Mouse (Mus musculus) embryonic stem cell, embryonic (primary cell): ENCODE results near the gene Prkar2a.

ENCODE experiments used
- CTCF ChIA-PET, 4 experiments: fragments of 300-600 bp in 2 of 4; fragments of 350-600 bp in 2 of 4; sonication (Branson Sonifier 250); formaldehyde crosslinking; loops; one replicate each; lab custom pipeline; 2022; ENCODE audit warnings: inconsistent platforms in 2 of 4; lab: Charles Lee
- POLR2A ChIA-PET, 4 experiments: fragments of 300-600 bp in 2 of 4; fragments of 350-600 bp in 2 of 4; sonication (Branson Sonifier 250); formaldehyde crosslinking; loops; one replicate each; lab custom pipeline; 2022; ENCODE audit warnings: antibody characterized with exemption in 4 of 4, inconsistent platforms in 1 of 4; lab: Charles Lee

Prkar2a gene

GRCm38 (mm10) chr9:108716199-108716598 lies 27.1 kb downstream of the Prkar2a start:
- CTCF ChIA-PET: no interaction called here
- POLR2A ChIA-PET: interaction anchor here in 3 of 4 experiments (0.6 to 1.6 kb wide), 4 partner anchors 9 to 156 kb away, joined by 3 to 7 read pairs (median 3); partner anchors contain the start of gene Impdh2 (in 2 of the 3)

- POLR2A ChIA-PET: interaction anchor here in 1 of 4 experiments (0.6 to 2.3 kb wide), 6 partner anchors 13 to 599 kb away, joined by 3 to 18 read pairs (median 4); partner anchors contain the start of gene Gpx1
- CTCF ChIA-PET: interaction anchor here in 1 of 4 experiments (0.7 kb wide), 1 partner anchor 216 kb away, joined by 3 read pairs; no protein-coding TSS in a partner anchor
Measured at GRCm38 (mm10) chr9:108723751-108724150, 34.6 kb downstream of the Prkar2a start.

GRCm38 (mm10) chr9:108726116-108726515 lies 37.0 kb downstream of the Prkar2a start:
- POLR2A ChIA-PET: interaction anchor here in 3 of 4 experiments (0.7 to 2.3 kb wide), 6 partner anchors 13 to 153 kb away, joined by 3 to 18 read pairs (median 4); no protein-coding TSS in a partner anchor
- CTCF ChIA-PET: interaction anchor here in 1 of 4 experiments (0.6 kb wide), 1 partner anchor 1585 kb away, joined by 3 read pairs; no protein-coding TSS in a partner anchor

GRCm38 (mm10) chr9:108729050-108729449 lies 39.9 kb downstream of the Prkar2a start:
- ChIA-PET CTCF (no interaction called here), POLR2A (interaction anchor here in 2 of 4 experiments (0.6 to 1.4 kb wide), 3 partner anchors 9 to 121 kb away, joined by 3 to 6 read pairs (median 3); no protein-coding TSS in a partner anchor)

GRCm38 (mm10) chr9:108732462-108732861 lies 43.3 kb downstream of the Prkar2a start:
- ChIA-PET POLR2A (interaction anchor here in 2 of 4 experiments (0.7 to 1.2 kb wide), 2 partner anchors 100 to 172 kb away, joined by 3 read pairs; partner anchors contain the start of gene Impdh2 (in 1 of the 2)), CTCF (no interaction called here)

- CTCF ChIA-PET: no interaction called here
- POLR2A ChIA-PET: no interaction called here
Measured at GRCm38 (mm10) chr9:108734626-108735025, 45.5 kb downstream of the Prkar2a start.

- ChIA-PET CTCF (interaction anchor here in 3 of 4 experiments (0.5 to 1.1 kb wide), 7 partner anchors 9 to 1526 kb away, joined by 3 to 9 read pairs (median 4); no protein-coding TSS in a partner anchor), POLR2A (interaction anchor here in 2 of 4 experiments (0.6 to 2.6 kb wide), 7 partner anchors 14 to 1075 kb away, joined by 3 to 9 read pairs (median 3); no protein-coding TSS in a partner anchor)
Measured at GRCm38 (mm10) chr9:108739239-108739638, 50.1 kb downstream of the Prkar2a start.

- ChIA-PET CTCF (interaction anchor here in 2 of 4 experiments (0.6 to 1.2 kb wide), 3 partner anchors 8 to 105 kb away, joined by 3 to 5 read pairs (median 3); no protein-coding TSS in a partner anchor), POLR2A (interaction anchor here in 1 of 4 experiments (0.6 to 2.6 kb wide), 2 partner anchors 15 to 45 kb away, joined by 3 to 9 read pairs; no protein-coding TSS in a partner anchor)
Measured at GRCm38 (mm10) chr9:108740062-108740461, 50.9 kb downstream of the Prkar2a start.

- ChIA-PET POLR2A (interaction anchor here in 2 of 4 experiments (0.5 to 1.5 kb wide), 4 partner anchors 11 to 331 kb away, joined by 3 to 4 read pairs (median 4); no protein-coding TSS in a partner anchor), CTCF (interaction anchor here in 1 of 4 experiments (0.9 kb wide), 1 partner anchor 17 kb away, joined by 3 read pairs; no protein-coding TSS in a partner anchor)
Measured at GRCm38 (mm10) chr9:108742048-108742447, 52.9 kb downstream of the Prkar2a start.

GRCm38 (mm10) chr9:108746876-108747499 lies 57.9 kb downstream of the Prkar2a start:
- ChIA-PET CTCF (interaction anchor here in 1 of 4 experiments (0.7 kb wide), 1 partner anchor 27 kb away, joined by 6 read pairs; no protein-coding TSS in a partner anchor), POLR2A (interaction anchor here in 2 of 4 experiments (0.9 to 1.4 kb wide), 2 partner anchors 17 to 31 kb away, joined by 3 read pairs; no protein-coding TSS in a partner anchor)

- POLR2A ChIA-PET: interaction anchor here in 2 of 4 experiments (0.9 to 2.1 kb wide), 4 partner anchors 18 to 169 kb away, joined by 3 to 4 read pairs (median 3); partner anchors contain the start of gene Wdr6 (in 1 of the 2)
- CTCF ChIA-PET: interaction anchor here in 1 of 4 experiments (0.6 to 0.7 kb wide), 2 partner anchors 8 to 27 kb away, joined by 3 to 6 read pairs; no protein-coding TSS in a partner anchor
Measured at GRCm38 (mm10) chr9:108747694-108748093, 58.6 kb downstream of the Prkar2a start.

- CTCF ChIA-PET: interaction anchor here in 2 of 4 experiments (0.5 kb wide), 2 partner anchors 179 to 1009 kb away, joined by 3 to 4 read pairs; partner anchors contain the start of gene Dalrd3 (in 1 of the 2)
- POLR2A ChIA-PET: interaction anchor here in 3 of 4 experiments (0.5 to 2.1 kb wide), 6 partner anchors 10 to 316 kb away, joined by 3 to 5 read pairs (median 4); partner anchors contain the start of gene Wdr6 (in 1 of the 3)
Measured at GRCm38 (mm10) chr9:108748600-108749183, 59.6 kb downstream of the Prkar2a start.

- ChIA-PET POLR2A (interaction anchor here in 1 of 4 experiments (1.3 kb wide), 1 partner anchor 103 kb away, joined by 5 read pairs; the partner anchor contains the start of gene Slc26a6), CTCF (interaction anchor here in 2 of 4 experiments (0.6 to 1.0 kb wide), 2 partner anchors 9 kb away, joined by 3 read pairs; no protein-coding TSS in a partner anchor)
Measured at GRCm38 (mm10) chr9:108750616-108751015, 61.5 kb downstream of the Prkar2a start.

GRCm38 (mm10) chr9:108752142-108752920 lies 63.2 kb downstream of the Prkar2a start:
- CTCF ChIA-PET: interaction anchor here in 2 of 4 experiments (0.6 to 1.9 kb wide), 5 partner anchors 13 to 1159 kb away, joined by 3 to 5 read pairs (median 3); partner anchors contain the start of gene Ip6k2 (in 1 of the 2)
- POLR2A ChIA-PET: interaction anchor here in 3 of 4 experiments (0.6 to 2.1 kb wide), 12 partner anchors 29 to 1851 kb away, joined by 3 to 10 read pairs (median 5); partner anchors contain the start of genes Celsr3 (in 1 of the 3), Impdh2 (in 1 of the 3), Pfkfb4 (in 1 of the 3) and Slc26a6 (in 1 of the 3)

GRCm38 (mm10) chr9:108753326-108753725 lies 64.2 kb downstream of the Prkar2a start:
- ChIA-PET POLR2A (interaction anchor here (0.6 to 2.1 kb wide), 29 partner anchors 11 to 1180 kb away, joined by 3 to 10 read pairs (median 4); partner anchors contain the start of genes Celsr3 (in 2 of the 4), Pfkfb4 (in 2 of the 4), Arih2 (in 1 of the 4) and Gpx1 (in 1 of the 4)), CTCF (interaction anchor here in 3 of 4 experiments (0.5 to 1.9 kb wide), 12 partner anchors 12 to 1254 kb away, joined by 3 to 6 read pairs (median 3); partner anchors contain the start of genes Slc26a6 (in 2 of the 3), Fbxw25 (in 1 of the 3) and Ip6k2 (in 1 of the 3))

- POLR2A ChIA-PET: interaction anchor here (0.5 to 2.1 kb wide), 28 partner anchors 11 to 1035 kb away, joined by 3 to 10 read pairs (median 4); partner anchors contain the start of genes Celsr3 (in 2 of the 4), Arih2 (in 1 of the 4), Klhdc8b (in 1 of the 4) and Wdr6 (in 1 of the 4)
- CTCF ChIA-PET: interaction anchor here in 2 of 4 experiments (0.8 to 1.9 kb wide), 7 partner anchors 29 to 182 kb away, joined by 3 to 6 read pairs (median 3); partner anchors contain the start of genes Slc26a6 (in 2 of the 2) and Ip6k2 (in 1 of the 2)
Measured at GRCm38 (mm10) chr9:108753976-108754375, 64.9 kb downstream of the Prkar2a start.
